Mouse (Mus musculus): Measurements from ENCODE around the gene Sort1.
A peak's percentile ranks its signal among the peaks of the same experiment; 100 is the strongest.

Sort1 gene

GRCm38 (mm10) chr3:108327916-108328315 is 44.0 kb downstream of the Sort1 start:
- no peak for DNase-seq (ENCODE audit: low spot score in 2 of 2)

GRCm38 (mm10) chr3:108328441-108328841 is 44.6 kb downstream of the Sort1 start:
- peak in 1 of 2 experiments; percentile 12 for DNase-seq (ENCODE audit: low spot score in 2 of 2)

GRCm38 (mm10) chr3:108330812-108331211 is 46.9 kb downstream of the Sort1 start:
- no peak for DNase-seq (ENCODE audit: low spot score in 2 of 2)

- DNase-seq (ENCODE audit: low spot score in 2 of 2) = no peak
Observed at GRCm38 (mm10) chr3:108336878-108337277, 53.0 kb downstream of the Sort1 start.

GRCm38 (mm10) chr3:108341040-108341439 is 57.2 kb downstream of the Sort1 start:
- DNase-seq (ENCODE audit: low spot score in 2 of 2) = no peak

- no peak for DNase-seq (ENCODE audit: low spot score in 2 of 2)
Observed at GRCm38 (mm10) chr3:108342185-108342584, 58.3 kb downstream of the Sort1 start.

GRCm38 (mm10) chr3:108345855-108346254 is 62.0 kb downstream of the Sort1 start:
- no peak for DNase-seq (ENCODE audit: low spot score in 2 of 2)

GRCm38 (mm10) chr3:108348376-108348775 is 64.5 kb downstream of the Sort1 start:
- DNase-seq (ENCODE audit: low spot score in 2 of 2) = no peak

- DNase-seq (ENCODE audit: low spot score in 2 of 2) = no peak
Observed at GRCm38 (mm10) chr3:108355245-108355644, 71.4 kb downstream of the Sort1 start.

- no peak for DNase-seq (ENCODE audit: low spot score in 2 of 2)
Observed at GRCm38 (mm10) chr3:108357051-108357450, 73.2 kb downstream of the Sort1 start.

- no peak for DNase-seq (ENCODE audit: low spot score in 2 of 2)
Observed at GRCm38 (mm10) chr3:108358445-108358844, 74.6 kb downstream of the Sort1 start.

- DNase-seq (ENCODE audit: low spot score in 2 of 2) = no peak
Observed at GRCm38 (mm10) chr3:108360894-108361293, 77.0 kb downstream of the Sort1 start.

- DNase-seq (ENCODE audit: low spot score in 2 of 2) = no peak
Observed at GRCm38 (mm10) chr3:108363626-108364025, 79.7 kb downstream of the Sort1 start.

GRCm38 (mm10) chr3:108364270-108364995 is 80.6 kb downstream of the Sort1 start, which contains the start of gene Mybphl:
Mybphl (plus strand) TSS chr3:108364911.
- DNase-seq (ENCODE audit: low spot score in 2 of 2) = no peak

GRCm38 (mm10) chr3:108367173-108367572 is 83.3 kb downstream of the Sort1 start:
- DNase-seq (ENCODE audit: low spot score in 2 of 2) = no peak

GRCm38 (mm10) chr3:108367828-108368227 is 83.9 kb downstream of the Sort1 start:
- DNase-seq (ENCODE audit: low spot score in 2 of 2) = no peak

GRCm38 (mm10) chr3:108368721-108369120 is 84.8 kb downstream of the Sort1 start:
- no peak for DNase-seq (ENCODE audit: low spot score in 2 of 2)

GRCm38 (mm10) chr3:108372274-108372673 is 88.4 kb downstream of the Sort1 start:
- DNase-seq (ENCODE audit: low spot score in 2 of 2) = no peak

- DNase-seq (ENCODE audit: low spot score in 2 of 2) = no peak
Observed at GRCm38 (mm10) chr3:108372691-108373090, 88.8 kb downstream of the Sort1 start.

GRCm38 (mm10) chr3:108378875-108379663 is 95.2 kb downstream of the Sort1 start:
- no peak for DNase-seq (ENCODE audit: low spot score in 2 of 2)

- DNase-seq (ENCODE audit: low spot score in 2 of 2) = no peak
Observed at GRCm38 (mm10) chr3:108380695-108381094, 96.8 kb downstream of the Sort1 start.

GRCm38 (mm10) chr3:108381945-108382875 is 98.3 kb downstream of the Sort1 start:
- no peak for DNase-seq (ENCODE audit: low spot score in 2 of 2)

Data from spleen, postnatal 14 days (tissue).